Mouse (Mus musculus): ENCODE measurements around the gene Ccdc12. TPM values are rescaled to one million over a fixed set of nuclear protein-coding genes. Genes with fewer than 3 reads are reported as not detected.

Gene Ccdc12
- 134 and 143 TPM in 2 replicates for polyA plus RNA-seq (2012; ENCODE audit: insufficient read depth, insufficient read length, missing spikeins)

DNA sequence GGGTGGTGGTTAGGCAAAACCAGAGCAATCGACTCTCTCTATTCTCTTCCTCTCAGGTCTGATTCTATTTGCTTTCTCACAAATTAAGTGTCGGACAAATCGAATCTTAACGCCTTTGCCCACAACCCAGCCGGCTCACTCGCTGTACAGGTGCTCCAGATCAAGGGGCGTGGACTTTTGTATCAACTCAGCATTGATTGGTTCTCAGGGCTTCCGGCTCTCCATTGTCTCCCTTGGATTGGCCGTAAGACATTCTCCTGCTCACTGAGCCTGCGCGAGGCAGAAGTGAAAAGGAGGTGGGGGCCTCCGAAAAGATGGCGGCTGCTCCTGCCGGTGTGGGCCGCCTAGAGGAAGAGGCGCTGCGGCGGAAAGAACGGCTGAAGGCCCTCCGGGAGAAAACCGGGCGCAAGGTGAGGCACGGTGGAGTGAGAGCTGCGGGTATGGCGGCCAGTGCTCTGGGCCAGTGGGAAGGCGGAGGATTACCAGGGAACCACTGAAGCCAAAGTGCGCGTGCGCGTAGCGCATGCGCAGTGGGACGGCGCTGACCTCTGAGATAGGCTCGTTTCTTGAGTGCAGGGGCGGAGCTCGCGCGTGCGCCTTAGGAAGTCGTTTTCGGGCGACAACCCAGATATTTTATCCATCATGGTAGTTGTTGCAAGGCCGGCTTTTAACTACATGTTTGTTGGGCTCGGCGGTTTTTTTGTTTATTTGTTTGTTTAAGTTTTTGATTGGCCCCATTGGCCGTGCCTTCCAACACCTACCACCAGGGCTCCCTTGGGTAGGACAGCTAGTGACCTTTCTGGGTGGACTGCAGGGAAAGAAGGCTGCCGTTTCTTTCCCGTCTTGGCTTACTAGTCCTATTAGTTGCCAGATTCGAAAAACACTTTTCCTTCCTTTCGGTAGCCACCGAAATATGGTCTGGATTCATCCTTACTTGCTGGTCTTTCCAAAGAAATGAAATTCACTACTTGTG lies at the start of gene Ccdc12:
Gene Ccdc12 (plus strand): TSS at position 255 of the 973 bp plus-strand sequence.
- H3K27ac ChIP-seq (ENCODE audit: insufficient read depth, low read depth, low read length), result peak within 1 kb of the TSS; percentile 89
- H3K4me1 ChIP-seq (ENCODE audit: control insufficient read depth, insufficient read depth, low read length), result peaks cover 53% of the 10 kb centered on the region
- TF ChIP-seq POLR2A (IDR thresholded peaks at IDR 0.05; ENCODE audit: borderline replicate concordance, low read depth, low read length) (peak; percentile 62; the same call in 1 of the 2 replicates), CTCF (IDR thresholded peaks at IDR 0.05; ENCODE audit: low read depth, low read length) (no peak)
- H3K4me3 ChIP-seq (ENCODE audit: insufficient read depth, low read length), result peak within 1 kb of the TSS; percentile 79

DNA sequence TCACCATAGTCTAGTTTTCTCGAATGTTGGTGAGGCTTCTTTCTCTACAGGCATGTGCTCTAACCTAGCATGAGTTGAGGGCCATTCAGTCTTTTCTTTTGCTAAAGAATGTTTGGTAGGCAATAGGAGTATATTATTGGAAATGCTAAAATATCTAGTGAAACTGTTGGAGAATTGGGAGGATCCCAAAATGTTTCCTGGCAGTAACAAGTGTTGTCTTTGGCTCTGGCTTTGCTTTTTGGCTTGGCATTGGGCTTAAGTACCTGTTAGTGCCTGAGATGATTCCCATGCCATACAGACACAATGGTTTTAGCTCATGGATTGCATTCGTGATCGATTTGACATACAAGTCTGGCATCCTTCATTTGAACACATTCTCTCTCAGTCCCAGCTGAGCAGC lies 44.8 kb upstream of the Ccdc12 start:
- TF ChIP-seq CTCF (IDR thresholded peaks at IDR 0.05; ENCODE audit: low read depth, low read length) (no peak), POLR2A (IDR thresholded peaks at IDR 0.05; ENCODE audit: borderline replicate concordance, low read depth, low read length) (no peak)
- H3K27ac ChIP-seq (ENCODE audit: insufficient read depth, low read depth, low read length), result no peak overlapping the region
- no peak overlapping the region for H3K4me3 ChIP-seq (ENCODE audit: insufficient read depth, low read length)
- no peaks in the 10 kb centered on the region for H3K4me1 ChIP-seq (ENCODE audit: control insufficient read depth, insufficient read depth, low read length)

GRCm38 (mm10) chr9:110617081-110617480 lies 39.2 kb upstream of the Ccdc12 start:
- TF ChIP-seq POLR2A (IDR thresholded peaks at IDR 0.05; ENCODE audit: borderline replicate concordance, low read depth, low read length) (no peak), CTCF (IDR thresholded peaks at IDR 0.05; ENCODE audit: low read depth, low read length) (no peak)
- H3K4me3 ChIP-seq (ENCODE audit: insufficient read depth, low read length), result no peak overlapping the region
- H3K4me1 ChIP-seq (ENCODE audit: control insufficient read depth, insufficient read depth, low read length), result no peaks in the 10 kb centered on the region
- no peak overlapping the region for H3K27ac ChIP-seq (ENCODE audit: insufficient read depth, low read depth, low read length)

DNA sequence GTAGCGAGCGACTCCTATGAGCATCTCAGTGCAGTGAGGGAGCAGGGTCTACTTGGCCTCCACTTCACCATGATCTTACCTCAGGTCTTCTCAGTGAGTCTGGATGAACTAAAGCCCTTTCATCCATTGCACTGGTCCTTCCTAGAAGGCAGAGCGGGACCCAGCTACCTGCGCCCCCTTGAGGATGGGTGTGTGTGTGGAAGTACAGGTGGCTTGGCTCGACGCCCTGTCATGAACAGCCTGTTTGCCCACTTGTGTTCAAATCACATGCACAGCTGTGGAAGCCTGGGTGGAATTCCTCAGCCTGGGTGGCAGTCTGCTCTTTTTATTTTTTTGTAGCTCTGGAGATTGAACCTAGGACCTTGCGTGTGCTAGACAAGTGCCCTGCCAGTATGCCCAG lies 36.1 kb upstream of the Ccdc12 start:
- H3K27ac ChIP-seq (ENCODE audit: insufficient read depth, low read depth, low read length), result no peak overlapping the region
- H3K4me1 ChIP-seq (ENCODE audit: control insufficient read depth, insufficient read depth, low read length), result no peaks in the 10 kb centered on the region
- no peak overlapping the region for H3K4me3 ChIP-seq (ENCODE audit: insufficient read depth, low read length)
- TF ChIP-seq CTCF (IDR thresholded peaks at IDR 0.05; ENCODE audit: low read depth, low read length) (no peak), POLR2A (IDR thresholded peaks at IDR 0.05; ENCODE audit: borderline replicate concordance, low read depth, low read length) (no peak)

- Histone ChIP-seq H3K4me1 (ENCODE audit: control insufficient read depth, insufficient read depth, low read length) (no peaks in the 10 kb centered on the region), H3K27ac (ENCODE audit: insufficient read depth, low read depth, low read length) (no peak overlapping the region), H3K4me3 (ENCODE audit: insufficient read depth, low read length) (no peak overlapping the region)
- TF ChIP-seq CTCF (IDR thresholded peaks at IDR 0.05; ENCODE audit: low read depth, low read length), result no peak
- no peak for TF ChIP-seq POLR2A (IDR thresholded peaks at IDR 0.05; ENCODE audit: borderline replicate concordance, low read depth, low read length)
Measured at GRCm38 (mm10) chr9:110620685-110621084, 35.6 kb upstream of the Ccdc12 start.

DNA sequence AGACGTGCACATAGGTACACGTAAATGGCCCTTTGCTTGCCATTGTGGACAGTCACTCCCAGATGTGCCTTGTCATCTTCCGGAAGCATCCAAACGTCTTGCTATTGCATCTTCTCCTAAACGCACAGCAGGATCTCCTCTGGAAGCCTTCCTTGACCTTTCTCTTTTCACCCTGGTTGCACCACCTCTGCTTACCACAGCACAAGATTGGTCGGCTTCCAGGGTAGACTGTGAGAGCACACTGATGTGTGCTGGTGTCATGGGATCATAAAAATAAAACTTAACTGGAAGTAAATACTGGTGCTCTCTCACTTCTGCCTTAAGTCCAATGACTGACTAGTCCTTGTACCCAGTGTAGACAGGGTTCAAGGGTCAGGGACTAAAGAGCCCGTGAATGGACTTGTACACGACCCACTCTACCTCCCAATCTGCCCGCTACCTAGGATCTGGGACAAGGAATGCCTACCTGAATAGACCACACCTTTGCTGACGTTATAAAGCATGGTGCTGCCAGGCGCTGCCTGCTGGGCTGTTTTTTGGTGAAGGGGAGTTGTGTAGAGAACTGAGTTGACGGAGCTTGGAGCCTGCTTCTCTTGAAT lies 33.6 kb upstream of the Ccdc12 start:
- Histone ChIP-seq H3K4me3 (ENCODE audit: insufficient read depth, low read length) (no peak overlapping the region), H3K27ac (ENCODE audit: insufficient read depth, low read depth, low read length) (no peak overlapping the region), H3K4me1 (ENCODE audit: control insufficient read depth, insufficient read depth, low read length) (no peaks in the 10 kb centered on the region)
- TF ChIP-seq CTCF (IDR thresholded peaks at IDR 0.05; ENCODE audit: low read depth, low read length) (no peak), POLR2A (IDR thresholded peaks at IDR 0.05; ENCODE audit: borderline replicate concordance, low read depth, low read length) (no peak)

- H3K4me3 ChIP-seq (ENCODE audit: insufficient read depth, low read length), result no peak overlapping the region
- TF ChIP-seq POLR2A (IDR thresholded peaks at IDR 0.05; ENCODE audit: borderline replicate concordance, low read depth, low read length) (no peak), CTCF (IDR thresholded peaks at IDR 0.05; ENCODE audit: low read depth, low read length) (no peak)
- H3K4me1 ChIP-seq (ENCODE audit: control insufficient read depth, insufficient read depth, low read length), result no peaks in the 10 kb centered on the region
- H3K27ac ChIP-seq (ENCODE audit: insufficient read depth, low read depth, low read length), result no peak overlapping the region
Measured at GRCm38 (mm10) chr9:110623416-110624195, 32.7 kb upstream of the Ccdc12 start.

DNA sequence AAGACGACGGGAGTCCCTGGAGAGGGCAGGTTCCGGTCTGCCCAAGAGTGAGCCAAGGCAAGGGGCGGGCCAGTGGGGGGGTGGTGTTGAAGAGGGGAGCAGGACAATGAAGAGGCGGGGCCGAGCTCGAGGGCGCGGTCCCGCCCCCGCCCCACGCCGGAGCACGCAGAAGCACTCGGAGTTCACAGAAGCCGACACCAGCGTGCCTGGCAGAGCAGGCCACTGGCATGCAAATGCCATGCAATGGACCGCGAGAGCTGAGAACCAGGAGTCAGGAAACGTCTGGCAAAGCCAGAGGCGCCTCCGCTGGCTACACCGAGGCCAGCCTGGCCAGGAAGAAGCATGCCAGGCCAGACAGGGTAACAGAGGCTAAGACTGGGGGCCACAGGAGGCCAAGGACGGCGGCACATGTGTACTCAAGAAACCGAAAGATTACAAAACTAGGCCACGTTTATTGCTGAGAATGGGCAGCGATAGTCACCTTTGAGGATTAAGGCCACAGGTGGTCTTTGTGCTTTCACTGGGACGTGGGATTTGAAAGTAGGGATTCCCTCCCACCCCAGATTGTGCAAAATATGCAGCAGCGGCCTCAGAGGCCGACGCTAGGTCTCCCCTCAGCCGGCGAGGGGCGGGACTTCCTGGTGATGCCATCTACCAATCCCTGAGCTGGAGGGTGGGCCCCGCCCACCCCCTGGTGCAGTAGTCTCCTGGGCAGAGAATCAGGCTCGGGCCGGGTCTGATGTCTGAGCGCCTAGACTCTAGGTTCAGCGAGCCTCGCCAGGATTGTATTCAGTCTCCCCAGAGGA lies 31.7 kb upstream of the Ccdc12 start, which contains the start of gene Nradd:
Gene Nradd (minus strand): TSS at position 92 of the 806 bp plus-strand sequence.
- TF ChIP-seq POLR2A (IDR thresholded peaks at IDR 0.05; ENCODE audit: borderline replicate concordance, low read depth, low read length) (no peak), CTCF (IDR thresholded peaks at IDR 0.05; ENCODE audit: low read depth, low read length) (no peak)
- no peaks in the 10 kb centered on the region for H3K4me1 ChIP-seq (ENCODE audit: control insufficient read depth, insufficient read depth, low read length)
- H3K4me3 ChIP-seq (ENCODE audit: insufficient read depth, low read length), result peak within 1 kb of the TSS; percentile 39
- no peak within 1 kb of the TSS for H3K27ac ChIP-seq (ENCODE audit: insufficient read depth, low read depth, low read length)

Measured in bone marrow macrophage, adult 2 months (primary cell).